8 mouse cellular contexts compared by ENCODE assay signal in the genomic region with DNA sequence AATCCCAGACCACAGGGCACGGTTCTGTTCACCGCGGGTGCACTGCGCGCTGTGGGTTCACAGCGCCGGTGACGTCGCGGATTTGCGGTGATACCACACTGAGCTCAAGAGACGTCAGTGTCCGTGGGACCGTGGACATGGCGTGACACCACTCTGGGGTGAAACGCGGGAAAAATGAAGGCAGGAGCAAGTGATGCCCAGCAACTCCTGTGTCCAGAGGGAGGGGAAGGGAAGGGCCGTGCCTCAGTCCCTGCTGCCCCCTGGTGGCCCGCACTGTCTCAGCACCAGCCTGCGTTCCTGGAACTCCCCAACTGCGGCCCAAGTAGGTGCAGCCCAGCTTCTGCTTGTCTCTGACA. TPM values are rescaled to one million over a fixed set of nuclear protein-coding genes. Genes with fewer than 3 reads are reported as not detected.
DNase-seq lines count a peak whose midpoint lies in the region; ATAC-seq lines count a peak whose summit lies in the region.

No protein-coding gene starts in this region.

- peaks cover 7% of the 10 kb centered on the region; the same call in 1 of the 2 replicates for H3K4me1 ChIP-seq in hindbrain, embryonic 16.5 days (ENCODE audit: control insufficient read depth, insufficient read depth, low read depth, low read length)

- no peaks in the 10 kb centered on the region for H3K9me3 ChIP-seq in hindbrain, embryonic 16.5 days (ENCODE audit: control insufficient read depth, low read length)

- H3K27me3 ChIP-seq in hindbrain, embryonic 16.5 days (replicated peaks; ENCODE audit: control insufficient read depth, insufficient read depth, low read length), result no peaks in the 10 kb centered on the region

- peak; percentile 87 for ATAC-seq in hindbrain, embryonic 16.5 days

- H3K36me3 ChIP-seq in hindbrain, embryonic 16.5 days (ENCODE audit: control insufficient read depth, insufficient read depth, low read length), result no peaks in the 10 kb centered on the region

- no peak overlapping the region for H3K27ac ChIP-seq in hindbrain, embryonic 16.5 days (ENCODE audit: low read depth, low read length)

- 2% methylated on average over 21 of the region's 21 CpGs for WGBS in hindbrain, embryonic 16.5 days

- peak overlapping the region; percentile 96 for H3K4me2 ChIP-seq in hindbrain, embryonic 16.5 days (ENCODE audit: low read length)

- peak overlapping the region; percentile 68 for H3K9ac ChIP-seq in hindbrain, embryonic 16.5 days (ENCODE audit: low read depth, low read length)

- DNase-seq in WW6 (ENCODE audit: low read depth, low spot score), result peak; percentile 40
- peak; percentile 88 for DNase-seq in cerebellum, postnatal 36 days
- DNase-seq in gastrocnemius, adult 18-20 months (ENCODE audit: low spot score), result peak; percentile 89
- peak; percentile 73 for DNase-seq in left cerebral cortex, adult 11 months (ENCODE audit: low spot score)
- peak; percentile 95 for DNase-seq in lung, postnatal 36 days
- DNase-seq in retina, postnatal 1 day, result peak; percentile 86
- DNase-seq in thymus, postnatal 4 days, result peak; percentile 95

- peak overlapping the region; percentile 49 for H3K4me3 ChIP-seq in hindbrain, embryonic 16.5 days (ENCODE audit: low read length)

RNA-seq across cellular contexts. Expression of a gene that starts 21.9 kb away (rescaled TPM):
- under 1 TPM in 1 of 2 experiments, not detected in 1; 0.09 TPM for total RNA-seq in gastrocnemius, adult 18-20 months (2021)
- 0.50 TPM in 2 replicates for polyA plus RNA-seq in hindbrain, embryonic 16.5 days (2015; fragmentation: Nextera tagmentation; extraction: Ambion mirVana)

RNA-seq across cellular contexts. Expression of a gene that starts 29.4 kb away (rescaled TPM):
- total RNA-seq in gastrocnemius, adult 18-20 months (2021), result 1 to 10 TPM; 4.7 to 5.2 TPM
- polyA plus RNA-seq in hindbrain, embryonic 16.5 days (2015; fragmentation: Nextera tagmentation; extraction: Ambion mirVana), result 5.6 and 6.2 TPM in 2 replicates

Comparison
In these comparisons a context has a peak if more than half of its experiments do, and no peak if none do; other contexts are left out.
1. DNase-seq: peak in every context shown above with its lines; median percentile 95 in lung, postnatal 36 days; 95 in thymus, postnatal 4 days; 89 in gastrocnemius, adult 18-20 months; 88 in cerebellum, postnatal 36 days; 86 in retina, postnatal 1 day; 73 in left cerebral cortex, adult 11 months; 40 in WW6.